Mouse (Mus musculus) layer of hippocampus, adult 11-12 months (tissue): Measurements from ENCODE around the gene Rab31.

Experiments
- DNase-seq: peaks from one replicate; pipeline ENCODE4 v3.0.0; 2022; ENCODE audit warnings: low spot score

The Rab31 gene

DNA sequence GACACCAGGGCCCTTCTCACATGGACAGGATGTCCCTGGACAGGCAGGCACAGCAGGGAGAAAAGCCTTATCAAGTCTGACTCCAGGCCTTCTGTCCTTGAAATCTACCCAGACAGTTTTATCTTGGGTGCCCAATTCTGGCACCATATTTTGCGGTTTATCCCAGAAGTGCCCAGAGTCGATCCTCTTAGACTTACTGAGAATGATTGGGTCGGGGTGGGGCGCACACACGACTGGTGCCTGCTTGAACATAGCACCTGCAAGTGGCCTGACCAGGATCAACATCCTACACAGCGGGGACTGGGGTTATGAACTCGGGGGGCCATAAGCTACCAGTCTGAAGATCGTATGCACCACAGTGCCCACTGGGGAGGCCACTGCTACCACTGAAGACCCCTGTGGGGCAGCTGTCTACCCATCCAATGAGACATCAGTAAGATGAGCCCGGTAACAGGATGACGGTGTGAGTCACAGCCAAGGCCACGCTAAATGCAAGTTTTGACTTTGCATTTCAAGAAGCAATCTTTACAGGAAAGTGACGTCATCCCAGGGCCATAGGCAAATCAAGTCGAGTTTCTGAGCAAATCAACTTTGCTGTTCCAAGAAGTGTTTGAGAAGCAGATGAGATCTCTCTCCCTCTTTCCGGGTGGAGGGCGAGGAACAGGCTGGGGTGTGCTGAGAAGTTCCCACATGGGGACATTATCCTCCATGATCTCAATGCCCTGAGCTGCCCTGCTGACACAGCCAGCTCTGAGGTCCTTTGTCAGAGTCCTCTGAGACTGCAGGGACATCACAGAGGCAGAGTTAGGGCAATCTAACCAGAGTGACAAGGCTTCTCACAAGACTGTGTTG lies 32.5 kb downstream of the Rab31 start:
- DNase-seq: no peak

DNA sequence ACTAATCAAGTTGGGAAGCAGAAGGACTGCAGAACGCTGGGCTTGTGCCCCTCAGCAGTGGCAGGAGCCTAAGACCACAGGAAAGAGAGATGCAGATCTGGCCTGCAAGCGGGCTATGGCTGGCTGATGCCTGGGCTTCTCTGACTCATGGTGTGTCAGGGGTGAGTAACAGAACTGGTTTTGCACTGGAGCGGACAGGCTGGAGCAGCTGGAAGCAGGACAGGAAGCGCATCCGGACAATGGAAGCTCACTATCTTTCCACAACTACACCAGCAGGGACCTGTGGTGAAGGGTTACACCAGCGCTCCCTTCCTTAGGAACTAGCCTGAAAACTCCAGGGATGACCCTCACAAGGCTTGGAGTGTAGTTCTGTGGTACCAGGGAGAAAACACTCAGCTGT lies 34.9 kb downstream of the Rab31 start:
- DNase-seq: no peak

DNA sequence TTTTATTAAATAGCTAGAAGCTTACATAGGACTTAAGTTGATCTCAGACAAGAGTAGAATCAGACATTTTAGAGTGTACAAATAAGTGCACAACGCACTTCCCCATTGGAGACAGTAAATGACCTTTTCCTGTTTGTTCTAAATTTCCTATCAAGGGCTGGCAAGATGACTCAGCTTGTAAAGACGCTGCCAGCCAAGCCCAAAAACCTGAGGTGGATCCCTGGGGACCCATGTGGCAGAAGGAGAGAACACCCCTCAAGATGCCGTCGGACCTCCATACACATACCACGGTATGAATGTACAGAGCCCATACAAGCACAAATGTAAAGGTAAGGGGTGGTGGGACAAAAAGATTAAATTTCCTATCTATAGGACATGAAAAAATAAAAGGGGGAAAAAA lies 35.4 kb downstream of the Rab31 start:
- no peak for DNase-seq

DNA sequence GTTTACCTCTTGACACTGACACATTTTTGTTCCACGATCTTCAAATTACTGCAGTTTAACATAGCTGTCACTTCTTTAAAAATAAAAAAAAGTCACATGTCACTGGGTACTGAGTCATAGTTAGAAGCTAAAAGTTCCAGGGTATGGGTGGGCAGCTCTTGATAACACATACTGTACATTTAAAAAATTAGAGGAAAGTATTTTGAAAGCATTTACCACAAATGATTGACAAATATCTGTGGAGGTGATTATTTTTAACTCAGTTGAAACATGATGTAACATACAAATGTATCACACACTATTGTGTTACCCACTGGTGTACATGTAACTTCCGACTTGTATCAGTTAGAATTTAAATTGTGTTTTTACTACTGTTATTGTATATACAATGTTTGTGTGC lies 37.5 kb downstream of the Rab31 start:
- DNase-seq: no peak

DNA sequence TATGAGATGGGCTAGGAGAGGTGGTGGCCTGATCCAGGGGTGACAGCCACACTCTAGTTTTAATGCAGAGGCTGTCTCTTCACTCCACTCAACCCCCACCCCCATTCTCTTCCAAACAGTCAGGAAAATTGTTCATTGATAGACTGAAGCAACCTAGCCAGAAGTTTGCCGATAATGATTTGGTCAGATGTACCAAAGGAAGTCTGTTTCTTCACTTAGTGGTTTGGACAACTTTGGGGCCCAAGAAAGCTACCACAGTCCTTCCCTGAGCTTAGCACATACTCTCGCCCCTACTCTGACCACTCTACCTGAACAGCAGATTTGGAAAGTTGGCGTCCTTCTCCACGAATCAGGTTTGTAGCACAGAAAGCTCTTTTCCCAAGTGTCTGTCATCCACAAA lies 39.9 kb downstream of the Rab31 start:
- DNase-seq: no peak

DNA sequence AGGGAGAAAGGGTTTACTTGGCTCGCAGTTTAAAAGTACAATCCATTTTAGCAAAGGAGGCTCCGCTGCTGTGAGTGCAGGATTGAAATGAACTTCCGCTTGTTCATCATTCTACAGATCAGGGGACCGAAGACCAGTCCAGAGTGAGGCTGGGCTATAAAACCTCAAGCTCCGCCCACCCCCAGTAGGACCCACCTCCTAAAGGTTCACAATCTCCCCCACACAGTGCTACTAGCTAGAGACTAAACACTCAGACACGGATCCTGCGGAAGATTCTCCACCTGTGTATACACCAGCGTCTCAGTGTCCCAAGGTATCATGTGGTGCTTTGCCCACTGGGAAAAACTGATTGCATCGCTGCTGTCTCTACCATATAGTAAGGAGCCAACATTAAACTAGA lies 40.8 kb downstream of the Rab31 start:
- DNase-seq: no peak

DNA sequence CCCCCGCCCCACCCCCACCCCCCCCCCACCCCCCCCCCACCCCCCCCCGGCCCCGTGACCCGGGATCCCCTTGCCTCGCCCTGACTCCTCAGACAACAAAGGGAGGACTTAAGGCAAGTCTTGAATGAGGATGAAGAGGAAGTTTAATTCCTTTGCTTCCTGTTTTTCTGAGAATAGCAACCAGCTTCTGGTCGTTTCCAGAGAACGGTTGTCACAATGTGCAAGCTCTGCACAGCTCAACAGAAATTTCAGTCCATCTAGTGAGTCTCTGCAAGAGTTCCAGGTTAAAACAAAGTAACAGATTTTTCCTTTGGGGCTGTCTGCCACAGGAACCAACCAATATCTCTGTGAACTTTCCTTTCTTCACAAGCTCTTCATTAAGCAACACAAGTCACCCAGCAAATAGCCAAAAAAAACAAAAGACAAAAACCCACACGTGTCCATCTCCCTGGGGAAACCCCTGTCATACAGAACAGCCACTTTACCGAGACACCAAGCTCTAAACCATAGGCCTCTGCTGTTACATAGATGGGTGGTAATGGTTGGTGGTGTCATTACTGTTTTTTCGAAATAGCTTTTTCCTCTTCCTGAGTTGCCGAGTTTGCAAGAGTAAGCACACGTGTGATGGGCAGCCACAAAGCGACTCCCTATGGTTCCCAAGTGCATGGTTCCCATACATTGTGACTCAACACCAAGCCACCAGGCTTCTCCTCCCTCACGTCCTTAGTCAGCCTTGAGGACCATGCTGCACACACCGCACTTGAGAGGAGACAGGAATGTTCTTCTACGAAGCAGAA lies 42.4 kb downstream of the Rab31 start:
- DNase-seq: no peak

DNA sequence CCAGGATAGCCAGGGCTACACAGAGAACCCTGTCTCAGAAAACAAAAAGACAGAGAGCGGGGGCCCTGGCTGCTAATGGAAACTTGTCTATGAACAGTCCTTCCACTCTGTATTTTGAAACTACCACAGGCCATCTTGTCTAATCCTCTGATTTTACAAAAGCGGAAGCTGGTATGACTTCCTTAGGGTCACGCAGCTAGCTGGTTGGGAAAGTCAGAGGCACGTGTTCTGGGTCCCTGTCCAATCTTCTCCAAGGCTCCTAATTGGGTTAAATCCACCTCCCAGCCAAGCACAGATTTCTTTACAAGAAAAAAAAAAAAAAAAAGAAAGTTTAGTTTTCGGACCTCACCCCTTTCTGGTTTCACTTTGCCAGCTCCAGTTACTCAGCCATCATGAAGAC lies 45.8 kb downstream of the Rab31 start:
- DNase-seq: no peak

DNA sequence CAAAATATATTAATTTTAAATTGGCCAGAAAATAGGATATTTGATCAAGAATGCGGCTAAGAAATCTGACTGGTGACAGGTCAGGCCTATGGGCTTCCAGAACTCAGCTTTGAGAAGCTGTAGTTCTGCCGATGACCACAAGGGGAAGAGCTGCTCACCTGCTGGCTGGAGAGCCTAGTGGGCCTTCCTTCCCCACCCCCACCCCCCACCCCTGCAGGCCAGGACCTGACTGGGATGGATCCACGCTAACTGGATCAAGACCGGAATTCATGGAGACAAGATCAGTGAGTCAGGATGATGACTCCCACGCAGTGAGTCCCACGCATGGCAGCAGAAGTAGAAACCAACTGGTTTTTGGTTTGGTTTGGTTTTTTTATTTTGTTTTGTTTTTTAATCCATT lies 46.3 kb downstream of the Rab31 start:
- no peak for DNase-seq

DNA sequence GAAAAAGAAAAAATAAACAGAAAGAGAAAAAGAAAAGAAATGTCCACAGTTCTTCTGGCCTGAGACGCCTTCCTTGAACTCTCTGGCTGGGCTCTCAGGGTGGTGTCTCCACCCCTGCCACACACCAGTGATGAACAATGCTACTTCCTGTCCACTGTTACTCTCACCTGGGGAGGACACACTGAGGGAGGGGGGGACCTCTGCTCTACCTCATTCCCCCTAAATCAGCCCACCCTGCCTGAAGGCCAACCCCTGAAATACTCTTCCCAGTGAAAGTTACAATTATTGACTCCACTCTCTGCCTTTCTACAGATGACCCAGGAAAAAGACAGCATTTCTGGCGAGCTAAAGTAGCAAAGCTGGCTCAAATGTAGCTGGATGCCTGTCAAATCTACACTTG lies 46.7 kb downstream of the Rab31 start:
- DNase-seq: no peak

DNA sequence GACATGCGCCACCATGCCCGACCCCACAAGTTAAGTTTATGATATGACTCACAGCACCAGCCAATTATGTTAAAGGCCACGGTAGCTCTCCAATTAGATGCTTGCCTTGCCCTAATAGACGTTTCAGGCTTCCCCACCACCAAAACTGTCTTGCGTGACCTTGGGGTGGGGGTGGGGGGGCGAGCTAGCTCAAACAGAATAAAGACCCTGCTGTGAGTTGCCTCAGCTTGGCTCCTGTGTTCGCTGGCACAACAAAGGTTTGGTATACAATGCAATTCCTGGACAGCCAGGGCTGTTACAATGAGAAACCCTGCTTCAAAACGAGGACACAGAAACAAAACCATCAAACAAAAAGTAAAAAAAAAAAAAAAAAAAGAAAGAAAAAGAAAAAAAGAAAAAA lies 47.2 kb downstream of the Rab31 start:
- DNase-seq: no peak

DNA sequence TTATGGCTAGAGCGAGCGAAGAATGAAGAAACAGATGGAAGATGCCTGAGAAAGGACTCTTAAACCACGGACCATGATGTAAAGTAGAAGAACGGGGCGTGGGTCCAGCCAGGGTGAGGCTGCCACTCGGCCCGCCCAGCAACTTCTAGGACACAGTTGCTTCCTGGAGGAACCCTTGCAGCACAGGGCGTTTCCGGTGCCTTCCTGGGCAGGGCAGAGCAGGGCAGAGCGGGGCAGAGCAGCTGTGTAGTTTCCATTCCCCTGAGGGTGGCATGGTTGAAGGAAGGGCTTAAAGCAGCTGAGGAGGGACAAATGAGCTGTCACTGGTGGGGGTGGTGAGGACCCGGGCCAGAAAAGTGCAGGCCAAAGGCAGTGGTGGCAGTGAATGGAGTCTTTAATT lies 48.3 kb downstream of the Rab31 start:
- DNase-seq: no peak

DNA sequence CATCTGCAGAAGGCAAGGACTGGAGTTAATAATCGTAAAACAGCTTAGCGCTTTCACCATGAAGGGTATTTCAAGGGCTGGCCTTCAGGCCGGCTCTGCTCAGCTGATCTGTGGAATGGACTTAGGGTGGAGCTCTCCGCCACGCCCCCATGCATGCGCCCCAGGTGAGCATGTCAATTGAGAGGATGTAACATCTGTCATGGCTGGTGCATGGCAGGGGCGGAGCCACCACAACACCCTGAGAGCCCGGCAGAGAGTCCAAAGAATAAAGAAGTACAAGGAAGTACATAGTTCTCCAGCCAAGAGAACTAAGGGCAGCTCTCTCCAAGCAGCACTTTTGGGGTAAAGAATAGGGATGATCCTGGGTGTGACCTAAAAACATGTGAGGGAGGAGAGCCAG lies 48.9 kb downstream of the Rab31 start:
- no peak for DNase-seq

DNA sequence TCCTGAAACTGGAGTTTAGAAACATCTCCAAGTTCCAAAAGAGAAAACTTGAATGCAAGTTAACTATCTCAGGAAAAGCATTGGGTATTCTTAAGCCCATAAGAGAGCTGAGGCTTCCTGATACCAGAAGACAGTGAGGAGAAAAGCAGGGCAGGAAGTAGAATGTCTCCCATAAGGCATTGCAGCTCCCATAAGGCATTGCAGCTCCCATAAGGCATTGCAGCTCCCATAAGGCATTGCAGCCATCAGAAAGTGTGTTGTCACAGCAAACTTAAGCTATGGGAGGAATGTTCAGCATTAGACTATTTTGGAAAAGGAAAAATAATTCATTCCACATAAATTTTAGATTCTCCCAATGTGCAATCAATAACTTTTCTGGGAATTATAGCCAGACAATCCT lies 51.2 kb downstream of the Rab31 start:
- no peak for DNase-seq

DNA sequence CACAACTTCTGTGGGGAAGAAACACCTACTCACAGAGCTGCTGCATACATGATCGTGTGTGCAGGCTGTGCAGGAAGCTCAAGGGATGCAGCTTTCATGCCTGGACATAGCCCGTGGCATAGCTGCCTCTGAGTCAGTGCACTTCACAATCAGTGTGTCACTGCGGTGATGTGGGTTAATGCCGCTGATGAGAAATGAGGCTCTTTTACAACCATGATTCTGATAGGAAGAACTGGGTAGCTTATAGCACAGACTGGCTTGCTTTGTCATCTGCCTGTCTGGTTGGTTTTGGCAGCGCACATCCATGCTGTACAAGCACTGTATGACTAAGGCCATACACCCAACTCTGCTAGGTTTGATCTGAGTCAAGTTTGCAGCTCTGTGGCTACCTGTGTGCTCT lies 52.7 kb downstream of the Rab31 start:
- no peak for DNase-seq

DNA sequence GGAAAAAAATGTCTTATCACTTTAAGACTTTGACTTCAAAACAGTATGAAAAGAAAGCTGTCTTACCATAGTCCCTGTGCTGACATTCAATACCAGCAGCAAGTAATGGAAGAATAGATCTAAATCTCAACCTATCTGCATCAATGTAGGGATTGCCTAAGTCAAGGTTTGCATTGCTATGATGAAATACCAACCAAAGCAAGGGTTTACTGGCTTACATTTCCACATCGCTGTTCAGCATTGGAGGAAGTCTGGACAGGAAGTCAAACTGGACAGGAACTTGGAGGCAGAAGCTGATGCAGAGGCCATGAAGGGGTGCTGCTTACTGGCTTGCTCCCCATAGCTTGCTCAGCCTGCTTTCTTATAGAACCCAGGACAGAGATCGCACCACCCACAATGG lies 54.0 kb downstream of the Rab31 start:
- no peak for DNase-seq

DNA sequence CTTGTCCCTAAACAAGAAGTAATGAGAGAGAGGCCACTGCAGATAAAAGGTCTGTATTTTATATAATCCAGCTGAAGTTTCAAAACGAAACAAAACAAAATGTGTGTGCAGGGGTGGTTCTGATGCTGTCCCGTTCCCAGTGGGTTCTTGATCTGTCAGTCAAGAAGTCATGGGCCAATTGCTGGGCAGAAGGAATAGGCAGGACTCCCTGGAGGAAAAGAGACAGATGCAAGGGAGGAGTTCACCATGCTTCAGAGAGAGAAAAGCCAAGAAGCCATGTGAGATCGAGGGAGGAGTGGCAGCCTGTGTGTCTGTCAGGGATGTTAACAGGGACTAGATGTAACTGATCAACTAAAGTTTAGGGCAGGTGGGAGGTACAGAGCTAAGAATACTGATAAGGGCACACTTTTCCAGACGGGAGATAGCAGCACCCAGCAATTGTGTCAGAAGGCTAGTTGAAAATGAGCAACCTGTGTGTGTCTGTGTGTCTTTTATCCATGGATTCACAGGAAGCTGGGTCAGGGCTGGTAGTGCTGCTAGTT lies 54.8 kb downstream of the Rab31 start:
- no peak for DNase-seq

DNA sequence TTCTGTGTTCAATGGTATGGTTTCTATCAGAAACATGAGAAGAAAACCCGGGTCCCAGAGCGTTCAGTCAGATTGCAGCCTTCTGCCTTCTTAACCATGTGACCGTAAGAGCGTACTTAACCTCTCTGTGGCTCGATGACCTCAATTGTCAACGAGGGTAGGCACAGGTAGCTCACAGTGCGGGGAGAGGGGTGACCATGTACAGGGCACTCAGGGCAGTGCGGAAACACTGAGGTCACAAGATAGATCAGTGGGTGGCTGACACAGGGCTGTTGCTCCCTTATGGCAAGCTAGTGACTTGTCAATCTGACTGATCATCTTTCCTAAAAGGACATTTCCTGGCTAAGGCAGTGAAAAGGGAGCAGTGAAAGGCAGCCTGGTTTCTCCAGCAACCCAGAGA lies 58.5 kb downstream of the Rab31 start:
- DNase-seq: no peak

DNA sequence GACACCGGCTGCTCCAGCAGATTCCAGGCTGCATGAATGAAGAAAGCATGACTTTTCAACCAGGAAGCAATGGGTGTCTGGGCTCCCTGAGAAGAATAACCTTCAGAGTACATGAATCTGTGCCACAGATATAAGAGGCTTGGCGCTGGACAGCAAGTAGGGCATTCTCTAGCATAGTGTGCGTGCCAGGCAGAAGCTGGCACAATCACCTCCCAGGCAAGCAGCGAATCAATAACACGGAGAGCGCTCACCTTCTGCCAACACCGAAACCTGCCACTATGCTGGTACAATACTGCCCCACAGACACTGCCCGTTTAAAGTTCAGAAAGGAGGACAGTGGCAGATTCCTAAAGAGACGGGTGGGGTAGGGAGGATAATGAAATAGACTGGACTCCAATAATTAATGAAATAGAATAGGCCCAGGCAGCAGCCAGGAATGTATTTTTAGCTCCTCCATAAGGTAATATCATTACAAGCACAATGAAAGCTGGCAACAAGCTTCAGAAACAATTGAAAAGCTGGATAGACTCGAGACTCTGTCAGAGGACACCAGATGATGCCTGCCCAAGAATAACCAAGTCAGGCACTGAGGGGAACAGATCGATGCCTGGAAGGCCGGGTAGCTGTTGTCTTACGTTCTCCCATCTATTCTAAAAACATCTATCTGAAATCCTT lies 59.6 kb downstream of the Rab31 start:
- DNase-seq: no peak

DNA sequence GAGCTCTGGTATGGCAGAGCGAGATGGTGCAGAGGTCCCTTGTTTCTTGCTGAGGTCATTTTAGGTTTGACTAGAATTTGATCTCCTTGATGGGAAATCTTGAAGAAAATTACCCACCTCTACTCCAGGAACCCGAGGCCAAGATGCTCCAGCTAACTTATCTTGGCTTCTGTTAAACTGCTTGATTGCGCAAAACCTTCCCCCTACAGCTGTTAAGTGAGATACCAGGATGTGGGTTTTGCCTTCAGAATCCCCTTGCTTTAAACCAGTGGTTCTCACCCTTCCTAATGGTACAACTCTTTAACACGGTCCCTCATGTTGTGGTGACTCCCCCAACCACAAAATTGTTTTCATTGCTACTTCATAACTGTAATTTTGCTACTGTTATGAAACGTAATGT lies 60.8 kb downstream of the Rab31 start:
- no peak for DNase-seq

DNA sequence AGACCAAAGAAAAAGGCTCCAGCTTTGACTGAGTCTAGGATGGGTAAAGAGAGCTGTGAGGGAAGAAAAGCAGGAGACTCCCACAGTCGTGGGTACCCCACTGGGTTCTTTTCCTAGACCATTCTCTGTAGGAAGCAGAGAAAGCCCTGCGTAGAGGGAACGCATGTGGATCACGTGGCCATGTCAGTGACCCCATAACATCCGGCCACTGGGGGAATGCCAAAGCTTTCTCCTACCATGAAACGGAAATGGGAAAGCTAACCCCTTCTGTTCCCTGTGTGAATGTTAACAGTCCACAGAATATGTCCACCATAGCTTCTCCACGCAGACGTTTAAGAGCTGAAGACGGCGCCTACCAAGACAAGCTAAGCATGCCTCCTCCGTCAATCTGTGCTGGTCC lies 62.0 kb downstream of the Rab31 start:
- DNase-seq: no peak

DNA sequence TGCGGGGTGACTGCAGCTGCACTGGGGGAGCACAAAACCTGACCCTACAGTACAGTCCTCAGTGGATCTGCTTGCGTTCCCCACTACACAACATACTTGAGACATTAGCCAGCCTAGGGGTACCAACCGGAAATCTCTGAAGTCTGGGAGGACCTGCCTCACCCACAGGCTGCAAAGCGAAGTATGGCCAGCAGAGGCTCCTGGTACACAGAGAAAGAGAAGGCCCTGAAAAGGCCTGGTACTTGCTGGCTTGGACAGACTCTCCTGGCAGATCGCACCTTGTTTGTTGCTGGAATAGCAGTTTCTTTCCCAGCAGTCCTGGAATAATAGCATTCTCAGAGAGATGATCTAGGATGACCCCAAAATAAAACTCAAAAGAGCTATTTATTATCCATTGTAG lies 66.3 kb downstream of the Rab31 start:
- DNase-seq: peak; percentile 72
